Mouse (Mus musculus) forebrain, embryonic 13.5 days (tissue): ENCODE data around the gene Ptges2. TPM values are rescaled to one million over a fixed set of nuclear protein-coding genes. Genes with fewer than 3 reads are reported as not detected.

Experiments
- ATAC-seq: fragments of 200-750 bp; cut with Nextera tagmentation; 2 replicates; pipeline ENCODE4 v1.8.0; 2017
- H3K27ac ChIP-seq: fragments of 300-500 bp; sonication (generic); 2 replicates; pipeline ENCODE4 v1.5.1; 2015; ENCODE audit warnings: inconsistent platforms, mild to moderate bottlenecking, moderate library complexity
- H3K27me3 ChIP-seq: fragments of 300-500 bp; sonication (generic); 2 replicates; pipeline ENCODE4 v1.6.1; 2015; ENCODE audit warnings: mild to moderate bottlenecking, inconsistent platforms
- H3K36me3 ChIP-seq: fragments of 300-500 bp; sonication (generic); 2 replicates; pipeline ENCODE4 v1.6.1; 2015; ENCODE audit warnings: mild to moderate bottlenecking, inconsistent platforms; ENCODE audit not compliant: poor library complexity, severe bottlenecking
- H3K4me1 ChIP-seq: fragments of 300-500 bp; sonication (generic); 2 replicates; pipeline ENCODE4 v1.6.1; 2015; ENCODE audit warnings: inconsistent platforms
- H3K4me2 ChIP-seq: fragments of 300-500 bp; sonication (generic); 2 replicates; pipeline ENCODE4 v1.6.1; 2015; ENCODE audit warnings: inconsistent platforms, mild to moderate bottlenecking, moderate library complexity
- H3K4me3 ChIP-seq: fragments of 300-500 bp; sonication (generic); 2 replicates; pipeline ENCODE4 v1.5.1; 2015; ENCODE audit warnings: mild to moderate bottlenecking, inconsistent platforms
- H3K9ac ChIP-seq: fragments of 300-500 bp; sonication (generic); 2 replicates; pipeline ENCODE4 v1.6.1; 2015; ENCODE audit warnings: mild to moderate bottlenecking, inconsistent platforms
- H3K9me3 ChIP-seq: fragments of 300-500 bp; sonication (generic); replicated peaks from 2 replicates; pipeline ENCODE4 v1.6.1; 2016; ENCODE audit warnings: inconsistent platforms
- WGBS: fragments of 180-500 bp; shearing (Covaris S2); methylation state at CpG from one replicate; pipeline ENCODE4 v1.1.7; 2015; 5-methylcytosine and 5-hydroxymethylcytosine counted together
- polyA plus RNA-seq: library from polyadenylated mRNA; unstranded; fragments of >200 nt; fragmentation: Nextera tagmentation; extraction: Ambion mirVana; gene quantifications from 2 replicates; pipeline ENCODE4 v1.2.1, GENCODE M21; 2015

Gene Ptges2
- polyA plus RNA-seq, 1 experiment from 2014 or later, result 28.5 TPM

DNA sequence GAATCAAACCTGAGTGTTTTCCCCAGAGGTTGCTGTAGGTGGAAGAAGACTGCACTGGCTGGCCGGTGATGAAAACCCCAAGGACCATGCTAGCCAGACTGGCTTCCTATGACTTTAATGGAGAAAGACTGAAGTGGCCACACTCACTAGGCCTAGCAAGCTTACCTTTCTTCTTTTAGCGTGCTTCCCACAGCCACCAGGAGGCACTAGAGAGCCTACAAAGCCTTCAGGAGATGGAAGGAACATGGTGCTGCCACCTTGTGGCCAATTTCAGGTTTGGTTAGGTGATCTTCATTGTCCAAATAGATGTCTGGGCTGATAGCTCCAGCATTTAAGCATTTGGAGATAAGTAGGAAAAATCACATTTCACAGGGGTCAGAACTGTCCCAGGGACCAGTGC lies 9.0 kb downstream of the Ptges2 start:
- peaks cover 30% of the 10 kb centered on the region for H3K36me3 ChIP-seq
- WGBS, result 22% methylated on average over 2 of the region's 2 CpGs
- H3K4me1 ChIP-seq, result no peaks in the 10 kb centered on the region
- no peak overlapping the region for H3K27ac ChIP-seq
- no peak overlapping the region for H3K9ac ChIP-seq
- H3K4me2 ChIP-seq, result no peak overlapping the region
- no peaks in the 10 kb centered on the region for H3K27me3 ChIP-seq
- ATAC-seq, result peak; percentile 63; the same call in 1 of the 2 replicates
- H3K9me3 ChIP-seq, result no peaks in the 10 kb centered on the region
- H3K4me3 ChIP-seq, result no peak overlapping the region

DNA sequence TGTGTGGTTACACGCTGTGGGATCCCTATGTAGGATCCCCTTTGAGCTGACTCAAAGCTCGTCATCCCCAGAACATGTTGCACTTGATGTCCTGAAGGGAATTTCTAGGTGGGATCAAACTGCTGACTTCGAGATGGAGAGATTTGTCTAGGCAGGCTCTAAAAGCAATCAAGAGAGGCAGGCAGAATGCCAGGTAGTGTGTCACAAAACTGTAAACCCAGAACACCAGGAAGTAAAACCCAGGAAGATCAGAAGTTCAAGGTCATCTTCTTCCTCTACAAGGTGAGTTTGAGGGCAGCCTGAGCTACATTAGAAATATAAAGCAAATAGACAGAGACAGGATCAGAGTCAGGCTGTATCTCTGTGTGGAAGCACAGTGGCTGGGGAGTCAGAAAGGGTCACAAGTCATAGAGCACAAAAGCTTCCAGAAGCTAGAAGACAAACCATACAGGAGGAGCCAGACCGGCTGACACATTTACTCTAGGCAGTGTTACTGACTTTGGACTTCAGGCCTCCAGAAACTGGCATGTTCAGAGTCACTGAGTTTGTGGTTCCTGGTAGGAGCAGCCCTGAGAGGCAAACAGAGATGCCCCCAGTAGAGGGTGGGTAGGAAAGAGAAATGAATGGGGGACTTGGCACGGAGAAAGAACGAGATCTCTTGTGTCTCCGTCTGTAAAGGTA lies 11.6 kb downstream of the Ptges2 start:
- no peaks in the 10 kb centered on the region for H3K4me1 ChIP-seq
- no peak for ATAC-seq
- no peak overlapping the region for H3K4me3 ChIP-seq
- H3K27ac ChIP-seq, result no peak overlapping the region
- H3K36me3 ChIP-seq, result peaks cover 7% of the 10 kb centered on the region
- no peak overlapping the region for H3K4me2 ChIP-seq
- H3K27me3 ChIP-seq, result no peaks in the 10 kb centered on the region
- 84% methylated on average over 7 of the region's 7 CpGs for WGBS
- no peak overlapping the region for H3K9ac ChIP-seq
- H3K9me3 ChIP-seq, result no peaks in the 10 kb centered on the region

DNA sequence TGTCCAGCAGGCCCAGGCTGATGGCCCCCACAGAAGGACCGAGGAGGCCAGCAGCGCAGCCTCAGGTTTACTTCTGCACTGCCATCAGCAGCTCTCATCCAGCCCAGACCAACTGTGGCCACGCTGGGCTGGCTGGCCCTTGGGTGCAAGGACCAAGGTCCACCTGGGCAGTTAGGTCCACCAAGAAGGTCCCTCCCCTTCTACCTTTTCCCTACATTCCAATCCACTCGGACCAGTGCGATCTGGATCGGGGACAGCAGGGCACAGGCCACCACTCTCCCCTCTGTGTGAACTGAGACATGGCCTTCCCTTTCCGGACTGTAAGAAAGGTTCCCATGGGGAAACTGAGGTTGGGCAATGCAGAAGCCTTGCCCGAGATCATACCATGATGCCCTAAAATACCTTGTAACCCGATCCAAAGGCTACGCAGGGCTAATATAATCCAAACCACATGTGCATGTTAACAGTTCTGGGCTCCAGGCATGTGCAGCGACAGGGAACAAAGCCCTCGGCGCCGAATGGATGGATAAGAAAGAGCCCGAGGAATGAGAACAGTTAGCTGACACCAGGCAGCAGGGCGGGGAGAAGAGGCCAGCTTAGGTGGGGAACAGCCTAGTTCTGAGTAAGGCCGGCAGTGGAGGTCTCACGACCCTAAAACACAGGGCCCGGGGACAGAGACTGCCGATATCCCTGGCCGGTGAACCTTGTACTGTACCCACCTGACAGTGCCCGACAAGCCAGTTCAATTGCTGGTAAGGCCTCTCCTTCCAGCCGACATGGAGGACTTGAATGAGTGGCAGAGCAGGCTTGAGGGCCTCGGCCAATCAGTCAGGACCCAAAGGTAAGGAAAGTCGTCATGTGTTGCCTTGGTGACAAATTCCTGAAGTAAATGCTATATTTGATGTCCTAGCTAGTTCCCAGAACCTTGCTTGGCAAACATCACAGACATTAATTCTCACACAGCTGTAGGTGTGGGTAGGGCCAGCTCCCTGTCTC lies 13.0 kb downstream of the Ptges2 start:
- H3K4me3 ChIP-seq, result no peak overlapping the region
- peaks cover 1% of the 10 kb centered on the region for H3K36me3 ChIP-seq
- H3K9ac ChIP-seq, result no peak overlapping the region
- H3K9me3 ChIP-seq, result no peaks in the 10 kb centered on the region
- H3K27ac ChIP-seq, result no peak overlapping the region
- no peaks in the 10 kb centered on the region for H3K4me1 ChIP-seq
- WGBS, result 73% methylated on average over 25 of the region's 25 CpGs
- no peak for ATAC-seq
- H3K4me2 ChIP-seq, result no peak overlapping the region
- H3K27me3 ChIP-seq, result no peaks in the 10 kb centered on the region

DNA sequence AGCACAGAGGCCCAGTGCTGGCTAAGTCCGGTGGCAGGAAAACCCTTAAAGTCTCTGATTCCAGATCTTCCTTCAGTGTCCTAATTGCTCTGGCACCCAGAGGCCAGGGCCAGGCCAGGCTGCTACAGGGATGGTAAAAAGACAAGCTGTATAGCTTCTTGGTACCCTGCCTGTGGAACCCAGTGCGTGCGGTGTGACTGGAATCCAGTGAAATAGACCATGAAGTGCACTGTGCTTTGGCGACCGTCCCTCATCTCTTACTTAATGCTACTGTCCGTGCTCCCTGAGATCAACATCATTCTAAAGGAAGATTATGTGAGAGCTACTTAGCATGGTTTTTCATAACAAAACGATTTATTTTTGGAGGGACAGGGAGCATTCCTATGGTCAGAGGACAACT lies 15.7 kb downstream of the Ptges2 start:
- Histone ChIP-seq H3K9ac (no peak overlapping the region), H3K4me1 (no peaks in the 10 kb centered on the region), H3K36me3 (peaks cover 28% of the 10 kb centered on the region), H3K4me3 (no peak overlapping the region), H3K27me3 (no peaks in the 10 kb centered on the region), H3K27ac (no peak overlapping the region), H3K4me2 (no peak overlapping the region), H3K9me3 (no peaks in the 10 kb centered on the region)
- 85% methylated on average over 7 of the region's 7 CpGs for WGBS
- no peak for ATAC-seq

DNA sequence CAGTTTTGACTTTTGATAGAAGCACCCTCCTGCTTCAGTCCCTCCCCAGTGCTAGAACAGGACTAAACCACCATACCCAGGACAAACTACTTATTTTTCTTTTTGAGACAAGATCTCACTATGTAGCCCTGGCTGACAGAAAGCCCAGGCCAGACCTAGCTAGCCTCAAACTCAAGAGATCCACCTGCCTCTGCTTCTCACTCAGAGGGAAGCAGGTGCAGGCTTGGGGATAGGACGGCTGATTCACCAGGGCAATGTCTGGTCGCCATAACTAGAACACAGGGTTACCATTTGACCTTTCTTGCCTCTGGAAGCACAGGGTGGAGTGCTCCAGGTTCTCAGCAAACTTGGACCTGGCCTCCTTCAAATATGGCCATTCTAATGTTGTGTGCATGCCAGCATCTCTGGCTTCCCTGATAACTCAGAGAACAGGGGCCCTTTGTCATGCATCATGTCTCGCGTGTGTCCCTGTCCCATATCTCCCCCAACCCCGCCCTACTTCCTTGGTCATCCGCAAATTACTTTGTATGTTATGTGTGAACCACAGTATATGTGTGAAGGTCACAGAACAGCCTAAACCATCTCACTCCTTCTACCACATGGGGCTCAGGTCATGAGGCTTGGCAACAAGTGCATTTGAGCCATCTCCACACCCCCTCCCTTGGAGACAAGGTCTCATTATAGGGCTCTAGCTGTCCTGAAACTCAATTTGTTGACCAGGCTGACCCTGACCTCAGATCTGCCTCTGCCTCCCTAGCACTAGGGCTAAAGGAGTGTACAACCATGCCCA lies 17.2 kb downstream of the Ptges2 start:
- no peak overlapping the region for H3K4me2 ChIP-seq
- H3K36me3 ChIP-seq, result peaks cover 43% of the 10 kb centered on the region
- no peak for ATAC-seq
- H3K4me1 ChIP-seq, result no peaks in the 10 kb centered on the region
- no peaks in the 10 kb centered on the region for H3K27me3 ChIP-seq
- H3K9ac ChIP-seq, result no peak overlapping the region
- H3K9me3 ChIP-seq, result no peaks in the 10 kb centered on the region
- WGBS, result 88% methylated on average over 6 of the region's 6 CpGs
- no peak overlapping the region for H3K27ac ChIP-seq
- H3K4me3 ChIP-seq, result no peak overlapping the region

DNA sequence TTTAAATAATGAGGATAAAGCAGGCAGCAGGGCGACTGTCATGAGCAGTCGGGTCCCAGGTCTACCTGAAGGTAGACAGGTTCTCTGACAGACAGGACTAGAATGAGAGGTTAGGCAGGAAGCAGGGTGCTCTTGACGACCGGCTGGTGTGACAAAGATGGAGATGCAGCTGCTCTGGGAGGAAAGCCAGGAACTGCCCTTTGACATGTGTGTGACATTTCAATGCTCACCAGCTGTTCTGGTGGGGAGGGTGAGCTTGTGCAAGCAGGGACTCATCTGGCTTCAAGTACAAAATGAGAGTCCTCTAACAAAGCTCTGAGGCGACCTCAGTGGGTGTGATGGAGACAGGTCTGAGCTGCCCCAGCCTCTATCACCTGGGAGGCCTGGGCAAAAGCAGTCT lies 18.2 kb downstream of the Ptges2 start:
- no peaks in the 10 kb centered on the region for H3K9me3 ChIP-seq
- ATAC-seq, result no peak
- no peaks in the 10 kb centered on the region for H3K27me3 ChIP-seq
- H3K9ac ChIP-seq, result no peak overlapping the region
- H3K4me3 ChIP-seq, result no peak overlapping the region
- no peak overlapping the region for H3K27ac ChIP-seq
- no peaks in the 10 kb centered on the region for H3K4me1 ChIP-seq
- H3K36me3 ChIP-seq, result peaks cover 53% of the 10 kb centered on the region
- 71% methylated on average over 5 of the region's 5 CpGs for WGBS
- H3K4me2 ChIP-seq, result no peak overlapping the region

DNA sequence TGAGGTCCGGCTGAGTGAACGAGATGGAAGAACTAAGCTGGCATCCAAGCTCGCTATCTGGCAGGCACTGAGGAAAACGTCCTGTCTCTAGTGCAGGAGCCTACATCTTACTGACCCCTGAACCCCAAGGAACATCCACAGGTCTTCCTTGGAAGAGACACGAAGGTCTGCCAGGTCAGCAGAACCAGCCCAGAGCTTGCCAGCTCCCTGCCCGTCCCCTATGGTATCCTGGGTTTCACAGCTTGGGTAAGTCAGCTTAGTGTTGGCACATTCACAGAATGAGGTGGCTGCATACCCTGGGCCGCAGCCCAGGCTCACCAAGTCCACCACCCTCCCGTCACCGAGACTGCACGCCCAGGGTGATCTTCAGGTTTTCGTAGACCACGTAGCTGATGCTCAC lies 20.1 kb downstream of the Ptges2 start:
- whole genome bisulfite sequencing, result 92% methylated on average over 12 of the region's 12 CpGs
- no peaks in the 10 kb centered on the region for H3K4me1 ChIP-seq
- no peak overlapping the region for H3K4me3 ChIP-seq
- no peak overlapping the region for H3K27ac ChIP-seq
- peaks cover 72% of the 10 kb centered on the region for H3K36me3 ChIP-seq
- no peaks in the 10 kb centered on the region for H3K27me3 ChIP-seq
- no peak overlapping the region for H3K4me2 ChIP-seq
- ATAC-seq, result no peak
- no peaks in the 10 kb centered on the region for H3K9me3 ChIP-seq
- no peak overlapping the region for H3K9ac ChIP-seq

DNA sequence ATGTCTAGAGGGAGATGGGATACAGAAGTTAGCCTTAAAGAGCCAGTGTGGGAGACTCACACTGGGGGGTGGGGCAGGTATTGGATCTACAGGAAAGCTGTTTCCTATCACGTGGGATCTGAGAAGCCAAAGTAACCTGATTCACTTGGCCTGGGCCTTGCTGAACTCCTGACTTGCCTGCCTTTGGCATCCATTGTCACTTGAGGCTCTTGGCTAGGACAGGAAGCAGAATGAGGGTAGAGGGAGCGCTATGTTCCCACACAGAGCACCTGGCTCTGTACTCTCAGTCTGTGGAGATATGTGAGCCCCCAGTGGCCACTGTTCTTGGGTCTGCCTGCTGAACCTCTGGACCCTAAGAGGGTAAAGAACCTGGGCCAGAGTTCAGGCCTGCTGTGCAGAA lies 20.9 kb downstream of the Ptges2 start:
- Histone ChIP-seq H3K27me3 (no peaks in the 10 kb centered on the region), H3K4me2 (no peak overlapping the region), H3K36me3 (peaks cover 77% of the 10 kb centered on the region), H3K4me1 (no peaks in the 10 kb centered on the region), H3K9ac (no peak overlapping the region), H3K27ac (no peak overlapping the region), H3K4me3 (no peak overlapping the region), H3K9me3 (no peaks in the 10 kb centered on the region)
- no peak for ATAC-seq
- WGBS, result 92% methylated on average over 2 of the region's 2 CpGs

DNA sequence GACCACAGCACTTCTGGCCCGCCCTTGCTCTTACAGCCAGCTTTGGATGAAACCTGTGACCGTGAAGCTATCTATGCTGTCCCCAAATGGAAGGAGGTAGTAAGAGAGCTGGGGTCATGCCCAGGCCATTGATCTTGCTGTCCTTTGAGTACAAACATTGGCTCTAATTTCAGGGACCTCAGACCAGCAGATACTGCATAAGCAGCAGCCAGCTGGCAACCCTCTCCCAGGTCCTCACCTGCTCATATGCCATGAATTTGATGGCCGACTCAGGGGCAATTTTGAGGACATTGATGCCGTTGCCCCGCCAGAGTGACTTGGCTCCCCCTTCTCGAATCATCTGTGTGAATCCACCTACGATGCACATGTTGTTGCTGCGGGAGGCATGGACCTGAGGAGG lies 21.8 kb downstream of the Ptges2 start:
- no peak overlapping the region for H3K9ac ChIP-seq
- no peak overlapping the region for H3K4me3 ChIP-seq
- peaks cover 77% of the 10 kb centered on the region for H3K36me3 ChIP-seq
- no peak for ATAC-seq
- H3K9me3 ChIP-seq, result no peaks in the 10 kb centered on the region
- WGBS, result 92% methylated on average over 8 of the region's 8 CpGs
- no peak overlapping the region for H3K27ac ChIP-seq
- H3K27me3 ChIP-seq, result no peaks in the 10 kb centered on the region
- H3K4me1 ChIP-seq, result 0 out of 2 replicates have a peak, but pooled peaks cover under 1% of the 10 kb centered on the region
- H3K4me2 ChIP-seq, result no peak overlapping the region

DNA sequence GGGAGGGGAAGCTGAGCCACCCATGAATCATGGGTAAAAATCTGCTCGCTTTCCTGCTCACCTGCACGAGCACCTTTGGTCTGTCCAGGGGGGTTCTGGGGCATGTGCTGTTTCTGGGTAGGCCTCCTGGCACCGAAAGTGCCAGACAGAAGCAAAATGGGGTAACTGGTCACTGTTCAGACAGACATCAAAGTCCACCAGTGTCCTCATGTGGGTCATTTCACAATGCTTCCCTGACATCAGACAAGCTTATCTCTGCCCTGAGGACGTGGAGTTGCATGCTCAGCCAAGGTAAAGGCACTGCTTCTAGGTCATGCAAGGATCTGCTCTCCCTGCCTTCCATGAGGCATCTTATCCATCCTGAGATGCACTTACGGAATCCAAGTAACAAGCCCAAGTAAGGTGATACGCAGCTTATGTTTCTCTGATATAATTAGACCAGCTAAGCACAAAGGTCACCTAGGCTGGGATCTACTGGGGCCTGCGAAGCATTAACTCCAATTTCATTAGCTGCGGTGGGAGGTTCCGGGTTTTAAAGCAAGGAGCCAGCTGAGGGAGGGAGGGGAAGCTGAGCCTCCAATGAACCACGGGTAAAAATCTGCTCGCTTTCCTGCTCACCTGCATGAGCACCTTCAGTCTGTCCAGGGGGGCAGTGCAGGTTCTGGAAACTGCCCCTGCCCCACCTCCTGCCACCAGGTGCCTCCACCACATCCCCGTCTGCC lies 22.9 kb downstream of the Ptges2 start:
- ATAC-seq, result no peak
- Histone ChIP-seq H3K9ac (no peak overlapping the region), H3K4me3 (no peak overlapping the region), H3K4me1 (peaks cover 12% of the 10 kb centered on the region), H3K36me3 (peaks cover 77% of the 10 kb centered on the region), H3K27me3 (no peaks in the 10 kb centered on the region), H3K27ac (no peak overlapping the region), H3K9me3 (no peaks in the 10 kb centered on the region), H3K4me2 (no peak overlapping the region)
- WGBS, result 90% methylated on average over 12 of the region's 12 CpGs

DNA sequence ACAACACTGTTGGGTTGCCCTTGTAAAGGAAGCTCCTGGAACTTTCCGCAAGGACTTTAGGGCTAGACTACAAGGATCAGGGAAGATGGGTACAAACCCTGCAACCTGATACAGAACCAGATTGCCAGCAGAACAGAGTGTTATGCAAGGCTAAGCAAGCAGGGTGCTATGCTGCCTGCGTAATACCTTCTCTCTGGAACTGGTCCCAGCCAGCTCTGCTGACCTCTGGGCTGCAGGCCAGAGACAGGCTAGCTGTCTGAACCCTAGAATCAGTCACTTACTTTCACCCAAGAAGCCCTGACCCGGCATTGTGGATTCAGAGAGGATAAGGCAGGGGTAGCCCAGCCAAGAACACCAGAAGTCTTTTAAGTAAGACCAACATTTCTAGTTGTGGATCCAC lies 23.7 kb downstream of the Ptges2 start:
- Histone ChIP-seq H3K4me3 (no peak overlapping the region), H3K9ac (no peak overlapping the region), H3K27me3 (no peaks in the 10 kb centered on the region), H3K36me3 (peaks cover 69% of the 10 kb centered on the region), H3K4me2 (no peak overlapping the region), H3K4me1 (peaks cover 20% of the 10 kb centered on the region), H3K9me3 (no peaks in the 10 kb centered on the region), H3K27ac (no peak overlapping the region)
- 93% methylated on average over 3 of the region's 3 CpGs for WGBS
- ATAC-seq, result no peak
